Mouse (Mus musculus) frontal cortex, postnatal 36 days (tissue): ENCODE measurements around the gene Ugt1a8.
"Not testable (repeated sequence)": the region's sequence is repeated elsewhere in the genome, so short reads cannot be mapped to it uniquely, and the experiment has no call there.

Experiments
- DNase-seq, 2 experiments: peaks; one replicate each; pipeline ENCODE4 v3.0.0; 2022; ENCODE audit warnings: low spot score in 2 of 2

Ugt1a8 gene

GRCm38 (mm10) chr1:88087513-88087912, at the start of gene Ugt1a8:
Gene Ugt1a8 (plus strand): TSS chr1:88087813.
- no peak for DNase-seq

- DNase-seq = not testable (repeated sequence)
Measured at GRCm38 (mm10) chr1:88043044-88043443, 44.6 kb upstream of the Ugt1a8 start.

- DNase-seq = not testable (repeated sequence)
Measured at GRCm38 (mm10) chr1:88044832-88045437, 42.7 kb upstream of the Ugt1a8 start.

GRCm38 (mm10) chr1:88047408-88047807, 40.2 kb upstream of the Ugt1a8 start:
- DNase-seq = not testable (repeated sequence)

- DNase-seq = no peak
Measured at GRCm38 (mm10) chr1:88055088-88055487, 32.5 kb upstream of the Ugt1a8 start, which contains the start of gene Ugt1a10. Gene Ugt1a10 (plus strand): TSS chr1:88055388.

GRCm38 (mm10) chr1:88066472-88067102, 21.0 kb upstream of the Ugt1a8 start:
- DNase-seq = not testable (repeated sequence)

- no peak for DNase-seq
Measured at GRCm38 (mm10) chr1:88070495-88070894, 17.1 kb upstream of the Ugt1a8 start, which contains the start of gene Ugt1a9. Gene Ugt1a9 (plus strand): TSS chr1:88070800.

GRCm38 (mm10) chr1:88070902-88071301, 16.7 kb upstream of the Ugt1a8 start:
- no peak for DNase-seq

GRCm38 (mm10) chr1:88074471-88074870, 13.1 kb upstream of the Ugt1a8 start:
- no peak for DNase-seq

- DNase-seq = no peak
Measured at GRCm38 (mm10) chr1:88077128-88077527, 10.5 kb upstream of the Ugt1a8 start.

GRCm38 (mm10) chr1:88081670-88082069, 5.9 kb upstream of the Ugt1a8 start:
- no peak for DNase-seq

GRCm38 (mm10) chr1:88086125-88086524, 1.5 kb upstream of the Ugt1a8 start:
- no peak for DNase-seq

GRCm38 (mm10) chr1:88092341-88092740, 4.7 kb downstream of the Ugt1a8 start:
- DNase-seq = no peak

- not testable (repeated sequence) for DNase-seq
Measured at GRCm38 (mm10) chr1:88094270-88094676, 6.7 kb downstream of the Ugt1a8 start.

- no peak for DNase-seq
Measured at GRCm38 (mm10) chr1:88094941-88095492, 7.4 kb downstream of the Ugt1a8 start, which contains the start of gene Ugt1a7c. Gene Ugt1a7c (plus strand): TSS chr1:88095062.

- not testable (repeated sequence) for DNase-seq
Measured at GRCm38 (mm10) chr1:88098546-88098945, 10.9 kb downstream of the Ugt1a8 start.

- DNase-seq = not testable (repeated sequence)
Measured at GRCm38 (mm10) chr1:88099691-88100090, 12.1 kb downstream of the Ugt1a8 start.

- DNase-seq = not testable (repeated sequence)
Measured at GRCm38 (mm10) chr1:88103019-88103418, 15.4 kb downstream of the Ugt1a8 start, which contains the start of gene Ugt1a6b. Gene Ugt1a6b (plus strand): TSS chr1:88103252.

- DNase-seq = not testable (repeated sequence)
Measured at GRCm38 (mm10) chr1:88103697-88104468, 16.3 kb downstream of the Ugt1a8 start.

- no peak for DNase-seq
Measured at GRCm38 (mm10) chr1:88104667-88105430, 17.2 kb downstream of the Ugt1a8 start.

- no peak for DNase-seq
Measured at GRCm38 (mm10) chr1:88105656-88106055, 18.0 kb downstream of the Ugt1a8 start.
